Mouse (Mus musculus) layer of hippocampus, adult 6 months (tissue): Measurements from ENCODE around the gene Wasl. TPM values are rescaled to one million over a fixed set of nuclear protein-coding genes. Genes with fewer than 3 reads are reported as not detected.

Experiments used
- long read RNA-seq, 2 experiments: library from polyadenylated mRNA; unstranded; transcript quantifications; one replicate each; pipeline ENCODE4 v2.0.0; 2019 to 2020
- polyA plus RNA-seq: library from polyadenylated mRNA; unstranded; fragments of <200 nt; fragmentation: Nextera tagmentation; gene quantifications from 2 replicates; pipeline ENCODE4 v1.2.3, GENCODE M21; 2021

Wasl gene
- 171 and 240 TPM in 2 replicates for polyA plus RNA-seq
- long read RNA-seq, experiment 1, partial matches to known transcripts = 234 of 280 reads
- long read RNA-seq, experiment 1, other reads (novel, unspliced or antisense) = 45 of 280 reads
- long read RNA-seq, experiment 2, full-length matches to known transcripts = 40 of 94 reads
- long read RNA-seq, experiment 2, partial matches to known transcripts = 42 of 94 reads
- long read RNA-seq, experiment 2, other reads (novel, unspliced or antisense) = 12 of 94 reads

GRCm38 (mm10) chr6:24664867-24665458, at the start of gene Wasl:
Wasl (minus strand) TSS chr6:24665009.

GRCm38 (mm10) chr6:24597500-24597899, 67.3 kb downstream of the Wasl start, which contains the start of gene Lmod2:
Lmod2 (plus strand) TSS chr6:24597762.

Other genes starting within 250 kb of the Wasl start
- 0.59 and 2.4 TPM in 2 replicates for gene Iqub, start 149.9 kb downstream of the Wasl start, polyA plus RNA-seq
- gene Ndufa5, start 137.0 kb downstream of the Wasl start, polyA plus RNA-seq = 1,456 and 1,533 TPM in 2 replicates
- gene Asb15, start 136.9 kb downstream of the Wasl start, polyA plus RNA-seq = not detected in 2 replicates
- gene Lmod2, start 67.2 kb downstream of the Wasl start, polyA plus RNA-seq = not detected in 2 replicates
- not detected in 2 replicates for gene Hyal6, start 68.2 kb upstream of the Wasl start, polyA plus RNA-seq
- not detected in 2 replicates for gene Hyal4, start 83.3 kb upstream of the Wasl start, polyA plus RNA-seq
- not detected in 2 replicates for gene Spam1, start 126.2 kb upstream of the Wasl start, polyA plus RNA-seq
- gene Hyal5, start 193.0 kb upstream of the Wasl start, polyA plus RNA-seq = not detected in 2 replicates